Mouse (Mus musculus) CH12.LX (cell line): ENCODE measurements around the gene Fbxo44.

Experiments used
- CHD2 ChIP-seq: IDR thresholded peaks from 2 replicates; pipeline ENCODE4 v1.6.1; 2011; ENCODE audit warnings: low read length, improper control_type of control experiment
- CTCF ChIP-seq, 2 experiments: IDR thresholded peaks in 1 of 2; conservative IDR thresholded peaks in 1 of 2; 2 replicates each; pipeline ENCODE4 v1.5.1; 2011 to 2012; ENCODE audit warnings: low read depth in 2 of 2, low read length in 2 of 2, improper control_type of control experiment in 1 of 2, inconsistent platforms in 1 of 2, mild to moderate bottlenecking in 1 of 2, moderate library complexity in 1 of 2
- EP300 ChIP-seq: IDR thresholded peaks from 2 replicates; pipeline ENCODE4 v1.6.1; 2011; ENCODE audit warnings: low read length, improper control_type of control experiment
- MXI1 ChIP-seq: IDR thresholded peaks from 2 replicates; pipeline ENCODE4 v1.6.1; 2011; ENCODE audit warnings: mild to moderate bottlenecking, low read depth, low read length, improper control_type of control experiment
- MYC ChIP-seq: IDR thresholded peaks from 2 replicates; pipeline ENCODE4 v1.6.1; 2011; ENCODE audit warnings: low read depth, mild to moderate bottlenecking, improper control_type of control experiment, low read length
- POLR2A ChIP-seq: IDR thresholded peaks from 2 replicates; pipeline ENCODE4 v1.6.1; 2011; ENCODE audit warnings: low read depth, mild to moderate bottlenecking, improper control_type of control experiment, low read length
- SIN3A ChIP-seq: IDR thresholded peaks from 2 replicates; pipeline ENCODE4 v1.6.1; 2012; ENCODE audit warnings: low read length, improper control_type of control experiment, inconsistent platforms
- ZC3H11A ChIP-seq: IDR thresholded peaks from 2 replicates; pipeline ENCODE4 v1.6.1; 2012; ENCODE audit warnings: low read depth, mild to moderate bottlenecking, inconsistent platforms, low read length, improper control_type of control experiment
- ZKSCAN1 ChIP-seq: IDR thresholded peaks from 2 replicates; pipeline ENCODE4 v1.6.1; 2012; ENCODE audit warnings: low read depth, inconsistent platforms, low read length, improper control_type of control experiment, borderline replicate concordance

DNA sequence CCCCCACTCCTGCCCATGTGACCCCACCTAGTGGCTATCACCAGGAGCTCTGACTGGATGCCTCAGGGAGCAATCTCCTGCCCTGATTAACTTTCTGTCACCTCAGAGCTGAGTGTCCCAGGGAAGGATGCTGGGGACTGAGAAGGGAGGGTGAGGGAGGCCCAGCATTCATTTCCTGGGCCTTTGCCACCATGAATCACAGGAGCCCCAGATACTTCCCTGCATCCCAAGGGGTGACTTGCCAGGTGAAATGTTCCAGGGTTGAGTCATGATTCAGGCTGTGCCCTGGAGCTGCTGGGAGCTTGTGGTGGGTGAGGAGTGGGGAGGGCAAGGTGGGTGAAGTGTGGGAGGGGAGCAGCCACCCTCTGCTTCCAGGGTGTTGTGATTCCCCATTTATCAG, 17.4 kb upstream of the Fbxo44 start:
- TF ChIP-seq ZKSCAN1 (no peak), POLR2A (no peak), MYC (no peak), CTCF (conservative IDR thresholded peaks at IDR 0.05 in 1 of 2, IDR thresholded peaks at IDR 0.05 in 1 of 2; ENCODE audit: low read depth in 2 of 2, low read length in 2 of 2) (no peak), SIN3A (no peak), EP300 (no peak), MXI1 (no peak), CHD2 (no peak), ZC3H11A (no peak)
